Mouse (Mus musculus) mesoderm, embryonic 11.5 days (tissue): ENCODE measurements around the gene Tnfrsf19.

Experiments
- DNase-seq: peaks from one replicate; pipeline ENCODE4 v3.0.0-alpha.2; 2012; ENCODE audit warnings: low read depth, low spot score

Tnfrsf19 gene

DNA sequence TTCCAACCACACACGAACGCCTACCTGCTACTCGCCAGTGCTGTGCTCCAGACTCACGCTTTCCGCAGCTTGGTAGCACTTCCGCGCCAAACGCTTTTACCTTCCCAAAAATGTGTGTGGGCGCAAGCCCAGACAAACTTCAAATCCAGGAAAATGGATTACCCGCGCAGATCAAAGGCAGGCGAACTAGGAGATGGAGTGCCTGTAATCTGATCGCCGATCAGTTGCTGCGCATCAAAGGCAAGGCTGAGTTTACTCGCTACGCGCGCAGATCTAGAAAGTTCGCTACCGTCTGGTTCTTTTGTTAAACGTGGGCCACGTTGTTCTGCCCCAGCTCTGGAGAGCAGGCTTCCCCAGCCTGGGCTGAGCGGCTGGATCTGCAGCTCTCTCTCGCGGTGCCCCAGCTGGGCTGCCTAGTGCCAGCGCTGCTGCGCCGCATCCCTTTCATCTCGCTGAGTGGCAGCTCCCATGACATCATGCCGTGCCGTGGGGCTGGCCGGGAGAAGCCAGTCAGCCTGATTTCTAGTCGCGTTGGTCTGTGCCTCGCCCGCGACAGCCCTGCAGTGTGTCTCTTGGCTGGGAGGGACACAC, at the start of gene Tnfrsf19:
TSS of gene Tnfrsf19 (minus strand) at position 400 of the 591 bp plus-strand sequence.
- DNase-seq = peak; percentile 91

- DNase-seq = no peak
These were observed 45.8 kb upstream of the Tnfrsf19 start for GRCm38 (mm10) chr14:61092073-61092472.

- no peak for DNase-seq
These were observed 44.7 kb upstream of the Tnfrsf19 start for GRCm38 (mm10) chr14:61090955-61091354.

- no peak for DNase-seq
These were observed 41.9 kb upstream of the Tnfrsf19 start for GRCm38 (mm10) chr14:61088187-61088586.

DNA sequence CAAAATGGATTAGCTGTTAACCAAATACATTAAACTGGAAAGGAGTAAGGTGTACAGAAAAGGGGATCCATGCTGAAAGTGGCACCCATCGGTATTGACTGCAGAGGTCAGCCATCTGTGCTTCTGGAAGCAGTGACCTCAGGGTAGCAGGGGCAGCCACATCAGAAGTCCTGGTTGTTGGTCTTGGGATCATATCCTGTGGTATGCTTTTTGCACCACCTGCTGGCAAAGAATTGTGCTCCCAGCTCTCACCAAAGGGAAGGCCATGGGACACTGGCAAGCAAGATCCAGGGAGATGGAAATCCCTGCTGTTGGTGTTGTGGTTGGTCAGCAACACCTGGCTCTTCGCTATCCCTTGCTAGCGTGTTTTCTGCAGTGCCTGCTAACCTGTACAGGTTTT, 39.0 kb upstream of the Tnfrsf19 start:
- DNase-seq = peak; percentile 51

DNA sequence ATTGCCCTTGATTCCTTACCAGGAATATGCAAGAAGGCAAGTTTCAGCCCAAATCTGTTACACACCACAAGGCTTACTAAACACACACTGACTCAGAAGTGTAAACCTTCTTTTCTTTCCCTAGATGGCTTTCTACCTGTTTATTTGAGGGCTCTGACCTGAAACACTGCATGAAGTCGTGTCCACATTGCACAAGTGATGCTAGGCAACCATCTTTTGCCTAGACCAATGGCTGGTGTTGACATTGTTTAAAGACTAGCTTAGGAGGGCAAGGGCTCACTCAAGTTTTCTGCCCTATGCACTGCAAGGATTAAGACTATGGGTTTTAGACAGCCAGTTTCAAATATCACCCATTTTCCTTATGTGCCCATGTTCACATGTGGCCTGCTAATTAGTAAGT, 23.3 kb upstream of the Tnfrsf19 start:
- DNase-seq = no peak

DNA sequence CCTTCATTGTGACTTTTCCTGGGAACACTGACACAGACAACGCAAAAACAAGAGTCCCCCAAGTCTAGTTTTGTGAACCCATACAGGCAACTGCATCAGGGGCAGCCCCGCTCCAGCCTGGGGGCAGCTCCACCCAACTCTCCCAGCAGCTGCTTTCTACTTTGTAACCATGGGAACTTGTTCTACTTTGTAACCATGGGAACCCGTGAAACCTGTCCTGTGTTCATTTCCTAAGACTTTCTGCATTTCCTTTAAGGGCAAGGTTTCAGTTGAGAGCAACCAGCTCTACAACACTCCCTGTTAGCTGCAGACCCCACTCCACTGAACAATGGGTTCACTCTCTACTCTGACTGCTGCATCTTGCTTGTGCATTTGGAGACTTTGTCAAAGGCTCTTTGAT, 15.4 kb upstream of the Tnfrsf19 start:
- no peak for DNase-seq

- DNase-seq = no peak
These were observed 13.1 kb upstream of the Tnfrsf19 start for GRCm38 (mm10) chr14:61059316-61059945.

DNA sequence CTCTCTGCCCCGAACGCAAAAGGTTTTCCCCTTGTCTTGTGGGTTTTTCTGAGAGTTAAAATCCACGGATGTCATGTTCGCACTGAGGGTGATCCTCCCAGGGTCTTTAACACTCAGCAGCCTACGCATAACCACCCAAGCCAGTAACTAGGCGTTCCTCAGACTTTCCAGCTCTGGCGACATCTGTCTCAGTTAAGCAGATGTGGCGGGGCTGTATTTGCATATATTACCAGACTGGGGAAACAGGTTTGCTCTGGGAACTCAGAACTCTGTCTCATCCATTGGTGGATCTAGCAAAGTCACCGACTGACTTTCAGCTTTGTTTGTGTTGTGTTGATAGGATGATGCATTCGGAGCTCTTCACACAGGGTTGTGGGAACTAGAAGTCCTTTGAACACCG, 10.7 kb upstream of the Tnfrsf19 start:
- DNase-seq = no peak

DNA sequence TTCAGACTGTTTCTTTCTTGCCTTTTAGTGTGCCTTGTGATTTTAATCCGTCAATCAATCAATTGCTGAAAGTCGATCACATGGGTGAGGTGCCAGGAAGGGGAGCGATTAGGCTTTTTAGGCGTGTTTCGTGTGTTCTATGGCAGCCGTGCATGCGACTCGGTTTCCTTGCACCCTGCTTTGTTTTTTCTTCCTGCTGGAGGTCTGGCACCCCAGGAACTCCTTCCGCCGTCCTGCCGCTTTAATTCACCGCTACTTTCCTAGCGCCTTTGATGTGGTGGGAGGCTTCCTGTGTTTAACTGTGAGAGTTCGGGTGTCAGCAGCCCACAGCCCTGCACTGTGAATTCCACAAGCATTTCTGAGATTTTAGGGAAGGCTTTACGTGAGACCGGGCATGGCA, 10.2 kb upstream of the Tnfrsf19 start:
- DNase-seq = no peak

DNA sequence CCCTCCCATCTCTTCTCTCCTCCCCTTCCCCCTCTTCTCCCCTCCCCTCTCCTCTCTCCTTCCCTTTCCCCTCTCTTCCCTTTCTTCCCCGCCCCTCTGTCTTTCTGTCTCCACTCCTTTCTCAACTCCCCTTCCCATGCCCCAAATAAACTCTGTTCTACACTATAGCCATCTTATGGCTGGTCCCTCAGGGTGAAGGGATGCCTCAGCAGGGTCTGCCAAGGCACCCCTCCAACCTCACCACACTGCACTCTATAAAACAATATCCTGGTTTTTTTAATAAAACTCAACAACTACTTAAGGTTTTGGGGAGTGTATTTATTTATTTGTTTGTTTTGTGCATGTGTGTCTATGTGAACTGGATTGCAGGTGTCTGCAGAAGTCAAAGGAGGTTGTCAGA, 9.6 kb upstream of the Tnfrsf19 start:
- DNase-seq = no peak

DNA sequence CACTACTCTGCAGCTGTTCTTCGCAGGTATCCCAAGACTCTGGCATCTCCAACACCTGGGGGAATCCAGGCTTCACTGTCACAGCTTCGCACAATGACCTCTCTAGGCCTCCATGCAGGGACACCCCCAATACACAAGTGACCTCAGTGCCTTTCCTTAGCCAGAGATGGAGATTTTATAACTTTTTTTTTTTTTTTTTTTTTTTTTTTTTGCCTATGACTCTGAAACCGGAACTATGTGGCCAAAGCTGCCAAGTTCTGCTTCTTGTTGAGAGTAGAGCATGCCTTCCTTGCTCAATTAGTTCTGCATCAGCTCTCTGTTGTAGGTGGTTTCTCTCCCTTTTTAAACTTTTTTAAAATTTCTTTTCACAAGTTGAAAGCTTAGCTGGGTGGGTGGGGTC, 5.9 kb upstream of the Tnfrsf19 start:
- DNase-seq = no peak

DNA sequence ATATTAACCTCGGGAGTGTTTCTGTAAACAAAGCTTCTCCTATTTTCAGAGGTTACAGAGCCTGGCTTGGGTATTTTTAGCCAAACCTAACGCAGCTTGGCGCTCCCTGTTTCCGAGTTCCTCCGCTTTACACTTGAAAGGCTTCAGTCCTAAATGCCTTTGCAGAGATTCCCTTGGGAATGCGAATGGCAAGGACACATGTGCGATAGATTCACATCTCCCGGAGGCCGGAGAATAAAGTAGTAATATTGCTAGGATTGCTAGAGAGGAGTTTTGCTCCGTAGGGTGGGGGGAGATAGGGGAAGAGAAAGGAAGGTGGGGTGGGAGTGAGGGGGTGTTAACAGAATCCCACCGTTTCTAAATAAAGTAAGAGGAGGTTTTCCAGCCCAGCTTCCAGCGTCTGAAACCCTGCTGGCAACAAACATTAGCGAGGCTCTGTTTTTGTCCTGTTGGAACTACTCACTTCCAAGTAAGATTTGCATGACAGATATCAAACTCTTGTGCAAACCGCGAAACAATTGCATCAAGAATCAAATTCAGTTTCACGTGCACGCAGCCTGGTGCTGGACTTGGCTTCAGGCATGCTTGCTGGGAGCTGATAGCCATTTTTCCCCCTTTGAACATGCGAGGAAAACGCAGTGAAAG, 722 bp downstream of the Tnfrsf19 start:
- peak; percentile 73 for DNase-seq

GRCm38 (mm10) chr14:61044316-61044715, 2.0 kb downstream of the Tnfrsf19 start:
- DNase-seq = no peak

- DNase-seq = no peak
These were observed 2.6 kb downstream of the Tnfrsf19 start for GRCm38 (mm10) chr14:61043511-61044310.

- DNase-seq = no peak
These were observed 4.0 kb downstream of the Tnfrsf19 start for GRCm38 (mm10) chr14:61042291-61042690.

DNA sequence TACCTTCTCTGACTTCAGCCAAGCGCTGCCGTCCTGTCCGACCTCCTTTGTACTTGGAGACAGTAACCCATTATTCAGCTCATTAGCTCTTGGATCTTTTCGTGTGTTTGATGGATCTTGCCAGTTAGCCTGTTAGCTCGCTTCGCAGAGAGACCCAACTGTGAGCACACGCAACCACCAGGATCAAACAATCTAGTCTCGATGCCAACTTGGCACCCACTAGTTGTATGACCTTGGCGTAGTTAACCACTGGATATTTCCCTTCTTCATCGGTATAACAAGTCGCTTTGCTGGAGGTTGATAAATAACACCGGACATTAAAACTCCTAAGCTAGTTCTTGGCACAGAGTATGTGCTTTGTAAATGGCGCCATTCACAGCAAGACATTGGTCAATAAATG, 6.1 kb downstream of the Tnfrsf19 start:
- DNase-seq = no peak

GRCm38 (mm10) chr14:61038082-61038472, 8.2 kb downstream of the Tnfrsf19 start:
- DNase-seq = no peak

DNA sequence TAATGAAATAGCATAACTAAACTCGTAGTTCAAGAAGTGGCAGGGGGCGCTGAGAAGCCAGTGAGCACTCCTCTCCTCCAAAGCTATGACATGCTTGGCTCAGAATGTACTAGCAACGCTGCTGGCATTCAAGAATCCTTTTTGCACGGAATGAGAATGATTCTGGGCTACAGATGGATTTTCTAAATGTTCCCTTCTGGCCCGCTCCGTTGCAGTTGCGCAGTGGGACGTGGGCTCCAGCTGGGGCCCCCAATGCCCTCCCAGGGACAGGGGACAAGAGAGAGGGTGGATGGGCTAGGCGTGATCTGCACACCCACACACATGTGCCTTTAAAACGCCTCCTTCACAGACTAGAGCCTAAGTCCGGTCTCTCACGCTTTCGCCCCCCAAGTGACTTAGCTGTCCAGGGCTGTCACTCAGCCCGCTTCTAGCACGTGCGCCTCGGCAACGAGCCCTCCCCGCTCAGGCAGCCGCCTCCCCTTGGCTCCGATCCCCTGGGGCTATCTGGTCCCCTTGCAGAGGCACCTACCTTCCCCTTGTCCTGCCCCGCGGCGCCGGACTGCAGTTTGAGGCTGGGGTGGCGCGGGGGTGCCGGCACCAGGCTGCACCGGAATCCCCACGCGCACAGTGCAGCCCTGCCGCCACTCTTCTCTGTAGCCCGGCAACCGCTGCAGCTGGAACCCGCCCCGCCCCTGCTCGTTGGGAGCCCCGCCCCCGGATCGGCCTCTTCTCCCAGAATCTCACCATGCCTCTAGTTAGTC, 8.8 kb downstream of the Tnfrsf19 start:
- DNase-seq = peak; percentile 62

DNA sequence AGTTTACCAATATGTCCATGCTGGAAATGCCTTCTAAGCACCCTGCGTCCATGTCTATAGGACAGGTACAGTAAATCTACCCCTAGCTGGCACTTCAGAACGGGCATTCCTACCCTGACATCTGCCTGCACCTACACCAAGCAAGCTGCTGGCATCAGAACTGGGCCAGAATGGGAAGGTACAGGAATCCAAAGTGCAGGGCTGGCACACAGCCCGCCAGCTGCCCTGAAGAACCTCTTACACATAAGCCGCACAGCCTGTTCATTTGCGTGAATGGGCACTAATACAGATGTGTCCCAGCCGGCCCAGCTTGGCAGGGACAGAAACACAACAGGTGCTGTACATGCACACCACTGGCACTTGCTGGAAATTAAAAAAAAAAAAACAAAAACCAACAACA, 15.9 kb downstream of the Tnfrsf19 start:
- DNase-seq = no peak

GRCm38 (mm10) chr14:61024006-61024405, 22.3 kb downstream of the Tnfrsf19 start:
- no peak for DNase-seq

DNA sequence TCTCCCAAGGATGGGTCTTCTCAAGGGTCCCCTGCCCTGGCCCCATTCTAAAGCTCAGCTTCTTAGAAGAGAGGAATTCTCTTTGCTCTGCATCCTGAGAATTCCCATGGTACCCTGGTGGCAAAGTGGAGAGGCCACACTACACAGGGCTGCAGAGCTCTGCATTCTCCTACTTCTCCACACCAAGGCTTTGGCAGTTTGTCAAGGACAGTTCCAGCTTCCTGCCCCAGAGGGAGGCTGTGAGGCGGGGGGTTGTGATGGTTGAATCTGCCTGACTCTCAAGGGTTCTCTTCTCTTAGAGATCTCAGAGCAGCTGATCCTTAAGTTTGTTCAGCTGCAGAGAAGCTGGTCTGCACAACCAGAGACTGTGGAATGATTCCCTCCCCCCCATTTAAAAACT, 23.9 kb downstream of the Tnfrsf19 start:
- no peak for DNase-seq
